Mouse (Mus musculus) lung, postnatal 10 days (tissue): Measurements from ENCODE around the gene Ecel1.

Experiments used
- DNase-seq: peaks from one replicate; pipeline ENCODE4 v3.0.0; 2021

Ecel1 gene

DNA sequence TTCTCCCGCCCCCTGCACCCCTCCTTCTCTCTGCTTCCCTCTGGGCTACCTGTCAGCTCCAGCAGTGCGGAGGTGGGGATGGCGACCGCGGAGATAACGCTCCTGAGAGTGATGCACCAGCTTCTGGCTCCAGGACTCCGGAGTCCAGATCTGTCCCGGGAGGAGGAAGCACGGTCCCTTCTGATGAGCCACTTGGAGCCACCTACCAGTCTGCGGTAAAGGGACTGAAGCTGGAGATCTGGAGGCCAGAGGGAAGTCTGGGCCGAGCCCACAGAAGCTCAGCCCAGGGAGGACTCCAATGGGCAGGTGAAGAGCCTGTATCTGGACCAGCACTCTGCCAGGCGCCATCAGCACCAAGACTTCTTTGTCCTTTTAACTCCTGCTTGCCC, at the start of gene Ecel1:
Gene Ecel1 (minus strand): TSS at position 323 of the 389 bp plus-strand sequence.
- DNase-seq: no peak

DNA sequence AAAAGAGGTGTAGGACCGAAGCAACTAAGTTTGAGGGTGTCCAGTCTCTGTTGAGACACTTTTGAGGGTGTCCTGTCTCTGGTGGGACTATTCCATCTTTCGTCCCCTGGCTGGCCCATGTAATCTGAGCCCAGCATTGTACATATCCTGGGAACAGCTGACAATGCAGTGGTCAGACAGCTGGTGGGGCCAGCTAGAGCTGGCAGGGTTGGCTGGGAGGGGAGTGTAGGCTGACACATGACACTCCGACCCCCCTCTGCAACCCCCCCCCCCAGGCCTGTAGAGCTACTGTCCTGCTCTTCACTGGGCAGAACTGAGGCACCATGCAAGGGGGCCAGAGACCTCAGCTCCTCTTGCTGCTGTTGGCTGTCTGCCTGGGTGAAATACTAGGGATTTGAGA, 49.2 kb upstream of the Ecel1 start:
- peak; percentile 22 for DNase-seq

DNA sequence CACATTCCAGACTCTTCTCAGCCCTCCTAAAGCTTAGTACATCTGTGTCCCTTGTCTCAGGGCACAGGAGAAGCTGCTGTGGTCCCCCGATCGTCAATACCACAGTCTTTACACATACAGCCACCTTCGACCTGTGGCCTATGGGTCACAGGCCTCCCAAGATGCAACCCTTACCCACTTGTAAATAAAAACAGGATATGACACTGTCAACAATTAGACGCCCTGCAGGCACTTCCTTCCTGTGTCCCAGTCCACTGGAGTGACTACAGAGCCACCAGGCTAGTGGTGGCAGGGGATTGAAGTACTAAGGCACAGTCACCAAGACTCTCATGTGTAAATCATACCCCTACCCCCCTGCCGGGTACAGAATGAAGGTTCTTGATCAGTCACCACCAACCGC, 48.7 kb upstream of the Ecel1 start:
- no peak for DNase-seq

DNA sequence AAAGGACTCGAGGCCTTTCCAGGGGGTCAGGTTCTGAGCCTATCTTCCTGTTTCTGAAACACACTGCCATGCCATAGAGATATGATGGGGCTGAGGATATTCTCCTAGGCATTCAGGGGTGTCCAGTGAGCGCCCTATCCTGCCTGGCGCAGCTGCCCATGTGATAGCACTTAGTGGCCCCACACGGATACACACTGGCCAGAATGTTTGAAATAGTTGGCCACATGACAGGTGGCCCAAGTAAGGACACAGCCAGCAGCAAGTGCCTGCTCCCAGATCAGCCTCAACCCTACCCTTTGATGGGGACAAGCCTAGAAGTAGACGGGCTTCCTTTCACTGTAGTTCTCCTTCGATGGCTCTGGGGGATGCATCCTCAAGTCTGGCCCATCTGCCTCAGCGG, 48.1 kb upstream of the Ecel1 start, which contains the start of gene Chrng:
Gene Chrng (plus strand): TSS at position 193 of the 400 bp plus-strand sequence.
- DNase-seq: no peak

DNA sequence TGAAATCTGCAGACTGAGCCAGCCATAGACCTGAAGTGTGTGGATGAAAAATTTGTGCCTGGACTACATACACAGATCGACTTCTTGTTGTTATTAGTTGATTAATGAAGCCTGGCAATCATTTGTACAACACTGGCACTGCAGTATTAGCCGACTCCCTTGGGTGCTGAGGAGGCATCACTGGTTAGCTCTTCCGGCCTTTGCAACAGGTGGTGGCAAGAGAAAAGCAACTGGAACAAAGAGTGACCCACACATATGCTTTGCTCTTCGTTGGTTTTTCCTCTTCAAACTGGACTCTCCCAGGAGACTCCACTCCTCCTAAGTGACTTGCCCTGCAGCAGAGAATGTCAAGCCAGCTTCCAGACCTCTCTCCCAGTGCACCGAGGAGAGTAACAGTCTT, 47.5 kb upstream of the Ecel1 start:
- DNase-seq: no peak

DNA sequence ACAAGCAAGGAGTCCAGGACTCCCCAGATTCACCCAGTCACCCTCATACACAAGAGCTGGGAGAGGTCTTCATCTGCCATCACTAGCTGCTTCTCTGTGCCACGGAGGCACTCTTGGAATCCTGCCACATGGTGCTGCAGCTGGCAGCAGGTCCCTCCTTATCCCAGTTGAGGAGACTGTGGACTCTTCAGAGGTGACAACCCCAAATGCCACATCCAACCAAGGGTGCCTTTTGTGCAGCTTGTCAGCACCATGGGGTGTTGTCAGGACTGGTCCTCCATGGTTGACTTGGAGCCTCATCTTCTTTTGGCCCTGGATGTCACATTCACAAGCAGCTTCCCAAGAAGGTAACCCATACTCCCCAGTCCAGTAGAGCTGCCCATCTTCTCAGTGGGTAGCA, 45.5 kb upstream of the Ecel1 start:
- no peak for DNase-seq

DNA sequence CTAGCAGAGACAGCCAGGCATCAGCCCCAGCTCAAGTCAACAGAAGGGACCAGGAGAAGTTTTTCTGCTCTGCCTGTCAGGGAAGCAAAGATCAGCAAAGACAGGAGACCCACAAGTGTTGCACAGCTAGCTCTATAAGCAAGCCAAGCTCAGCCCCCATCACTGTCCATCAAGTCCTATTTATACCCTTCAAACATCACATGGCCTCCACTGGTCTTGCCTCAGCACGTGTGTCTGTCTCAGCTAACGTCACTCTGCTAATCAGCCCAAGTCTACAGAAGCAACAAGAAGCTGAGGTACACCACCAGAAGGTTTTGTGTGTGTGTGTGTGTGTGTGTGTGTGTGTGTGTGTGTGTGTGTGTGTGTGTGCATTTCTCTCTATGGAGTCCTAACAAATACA, 44.5 kb upstream of the Ecel1 start:
- DNase-seq: no peak

DNA sequence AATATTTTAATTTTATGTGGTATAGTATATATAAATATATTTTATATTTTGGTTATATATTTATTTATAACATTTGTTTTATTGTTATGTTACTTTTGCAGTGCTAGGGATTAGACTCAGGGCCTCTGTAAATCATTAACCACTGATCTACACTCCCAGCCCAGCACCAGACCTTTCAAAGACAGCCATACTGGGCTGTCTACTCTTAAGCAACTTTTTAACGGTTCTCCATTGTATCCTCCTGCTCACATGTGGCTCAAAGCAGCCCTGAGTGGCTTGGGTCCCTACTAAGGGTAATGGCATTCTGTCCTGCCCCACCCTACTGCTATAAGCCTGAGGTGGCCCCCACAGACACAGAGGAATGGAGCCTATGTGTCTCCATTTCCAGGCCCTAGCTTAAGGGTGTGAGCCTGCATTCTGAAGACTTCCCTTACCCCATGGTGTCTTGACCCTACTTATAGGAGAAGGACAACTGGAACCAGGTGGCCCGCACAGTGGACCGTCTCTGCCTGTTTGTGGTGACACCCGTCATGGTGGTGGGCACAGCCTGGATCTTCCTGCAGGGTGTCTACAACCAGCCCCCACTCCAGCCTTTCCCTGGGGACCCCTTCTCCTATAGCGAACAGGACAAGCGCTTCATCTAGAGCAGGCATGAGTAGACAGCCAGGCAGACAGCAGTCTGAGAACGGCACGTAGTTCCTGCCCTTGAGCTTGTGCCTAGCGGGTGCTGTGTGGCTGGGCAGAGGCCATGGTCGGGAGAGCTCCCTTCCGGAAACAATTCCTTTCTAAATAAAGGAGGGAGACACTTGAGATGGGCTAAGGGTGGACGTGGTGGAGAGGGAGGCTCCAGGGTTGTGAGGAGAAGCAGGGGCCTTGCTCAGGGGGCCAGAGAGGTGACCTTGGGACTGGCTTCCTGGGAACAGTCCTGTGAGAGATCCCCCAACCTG, 42.1 kb upstream of the Ecel1 start:
- no peak for DNase-seq

DNA sequence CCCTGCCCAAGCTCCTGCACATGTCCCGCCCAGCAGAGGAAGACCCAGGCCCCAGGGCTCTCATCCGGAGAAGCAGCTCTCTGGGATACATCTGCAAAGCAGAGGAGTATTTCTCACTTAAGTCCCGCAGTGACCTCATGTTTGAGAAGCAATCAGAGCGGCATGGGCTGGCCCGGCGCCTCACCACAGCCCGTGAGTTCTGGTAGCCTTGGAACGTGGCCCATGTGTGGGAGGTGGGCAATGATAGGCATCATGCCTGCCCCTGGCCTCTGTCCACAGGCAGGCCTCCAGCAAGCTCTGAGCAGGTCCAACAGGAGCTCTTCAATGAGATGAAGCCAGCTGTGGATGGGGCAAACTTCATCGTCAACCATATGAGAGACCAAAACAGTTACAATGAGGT, 41.0 kb upstream of the Ecel1 start:
- DNase-seq: no peak

DNA sequence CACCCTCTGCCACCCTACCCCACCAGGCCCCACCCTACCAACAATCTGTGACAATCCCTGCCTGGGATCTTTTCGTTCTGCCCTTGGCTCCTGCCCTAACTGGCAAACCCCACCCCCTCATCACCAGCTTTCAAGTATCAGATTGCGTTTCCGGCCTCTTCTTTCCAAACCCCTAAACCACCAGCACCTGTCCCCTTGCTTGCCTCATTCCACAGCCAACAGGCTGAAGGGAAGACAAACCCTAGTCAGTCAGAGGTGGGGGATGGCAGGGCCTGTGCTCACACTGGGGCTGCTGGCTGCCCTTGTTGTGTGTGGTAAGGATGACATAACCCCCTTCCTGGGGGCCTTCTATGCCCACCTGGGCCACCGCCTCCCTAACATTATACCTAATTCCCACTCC, 34.1 kb upstream of the Ecel1 start, which contains the start of gene Chrnd:
Gene Chrnd (plus strand): TSS at position 179 of the 400 bp plus-strand sequence.
- no peak for DNase-seq

DNA sequence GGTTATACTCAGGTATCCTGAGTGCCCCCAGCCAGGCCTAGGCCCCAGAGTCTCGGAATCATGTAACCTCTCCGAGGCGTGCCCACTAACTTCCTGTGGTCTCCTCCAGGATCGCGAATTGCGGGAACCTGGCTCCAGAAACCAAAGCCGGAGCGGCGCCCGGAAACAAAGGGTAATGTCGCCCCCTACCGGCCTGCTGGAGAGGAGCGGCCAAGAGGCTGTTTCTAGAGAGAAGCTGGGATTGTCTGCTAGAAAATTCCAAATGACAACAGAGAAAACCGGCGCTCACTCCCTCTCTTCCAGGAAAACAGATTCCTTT, 30.7 kb upstream of the Ecel1 start:
- DNase-seq: peak; percentile 76

DNA sequence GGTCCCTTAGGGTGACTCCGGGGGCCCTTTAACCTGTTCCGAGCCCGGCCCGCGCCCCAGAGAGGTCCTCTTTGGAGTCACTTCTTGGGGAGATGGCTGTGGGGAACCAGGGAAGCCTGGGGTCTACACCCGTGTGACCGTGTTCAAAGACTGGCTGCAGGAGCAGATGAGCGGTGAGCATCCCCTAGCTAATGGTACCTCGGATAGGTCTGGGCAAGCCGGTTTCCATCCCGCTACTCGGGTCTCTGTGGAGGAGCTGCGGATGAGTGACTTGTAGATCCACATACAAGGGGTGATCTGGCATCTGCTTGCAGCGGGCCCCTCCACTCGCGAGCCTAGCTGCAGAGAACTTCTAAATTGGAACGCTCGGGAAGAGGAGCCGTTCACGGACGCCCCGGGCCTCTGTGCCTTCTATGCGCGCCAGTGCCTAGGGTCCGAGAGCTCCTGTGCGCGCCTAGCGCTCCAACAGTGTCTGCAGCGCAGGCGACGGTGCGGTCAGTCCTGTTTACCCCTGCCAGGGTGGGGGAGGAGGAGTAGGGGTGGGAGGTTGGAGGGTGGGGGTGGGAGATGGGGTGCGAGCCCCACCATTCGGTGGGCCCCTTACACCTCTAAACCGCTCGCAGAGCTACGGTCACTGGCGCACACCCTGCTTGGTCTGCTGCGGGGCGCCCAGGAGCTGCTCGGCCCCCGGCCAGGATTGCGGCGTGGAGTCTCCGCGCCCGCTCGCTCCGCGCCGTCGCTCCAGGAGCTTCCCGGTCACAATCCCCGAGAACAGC, 30.1 kb upstream of the Ecel1 start:
- no peak for DNase-seq

DNA sequence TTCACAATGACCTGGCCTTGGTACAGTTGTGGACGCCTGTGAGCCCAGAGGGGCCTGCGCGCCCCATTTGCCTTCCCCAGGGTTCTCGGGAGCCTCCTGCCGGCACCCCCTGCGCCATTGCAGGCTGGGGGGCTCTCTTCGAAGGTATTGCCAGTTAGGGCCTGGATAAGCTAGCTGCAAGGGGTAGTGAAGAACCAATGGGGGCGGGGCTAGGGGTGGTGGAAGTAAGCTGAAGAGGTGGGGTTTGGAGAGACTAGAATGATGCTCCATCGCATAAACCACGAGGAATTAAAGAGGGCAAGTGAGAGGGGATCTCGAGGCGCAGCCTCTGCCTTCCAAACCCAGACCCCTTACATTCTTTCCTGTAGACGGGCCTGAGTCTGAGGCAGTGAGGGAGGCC, 29.2 kb upstream of the Ecel1 start:
- DNase-seq: no peak

DNA sequence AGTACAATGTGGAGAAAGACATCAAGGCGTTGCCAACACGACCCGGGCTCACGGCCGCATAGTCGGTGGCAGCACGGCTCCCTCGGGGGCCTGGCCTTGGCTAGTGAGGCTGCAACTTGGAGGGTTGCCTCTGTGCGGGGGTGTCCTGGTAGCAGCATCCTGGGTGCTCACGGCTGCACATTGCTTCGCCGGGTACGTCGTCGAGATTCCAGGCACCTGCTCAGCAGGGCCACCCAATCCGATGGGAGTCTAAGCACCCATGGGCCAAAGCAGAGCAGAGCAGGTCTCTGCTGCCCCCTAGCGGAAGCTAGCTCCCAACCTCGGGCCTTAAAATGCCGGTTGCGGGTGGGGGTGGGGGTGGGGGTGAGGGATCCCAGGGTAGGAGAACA, 28.4 kb upstream of the Ecel1 start:
- peak; percentile 77 for DNase-seq

DNA sequence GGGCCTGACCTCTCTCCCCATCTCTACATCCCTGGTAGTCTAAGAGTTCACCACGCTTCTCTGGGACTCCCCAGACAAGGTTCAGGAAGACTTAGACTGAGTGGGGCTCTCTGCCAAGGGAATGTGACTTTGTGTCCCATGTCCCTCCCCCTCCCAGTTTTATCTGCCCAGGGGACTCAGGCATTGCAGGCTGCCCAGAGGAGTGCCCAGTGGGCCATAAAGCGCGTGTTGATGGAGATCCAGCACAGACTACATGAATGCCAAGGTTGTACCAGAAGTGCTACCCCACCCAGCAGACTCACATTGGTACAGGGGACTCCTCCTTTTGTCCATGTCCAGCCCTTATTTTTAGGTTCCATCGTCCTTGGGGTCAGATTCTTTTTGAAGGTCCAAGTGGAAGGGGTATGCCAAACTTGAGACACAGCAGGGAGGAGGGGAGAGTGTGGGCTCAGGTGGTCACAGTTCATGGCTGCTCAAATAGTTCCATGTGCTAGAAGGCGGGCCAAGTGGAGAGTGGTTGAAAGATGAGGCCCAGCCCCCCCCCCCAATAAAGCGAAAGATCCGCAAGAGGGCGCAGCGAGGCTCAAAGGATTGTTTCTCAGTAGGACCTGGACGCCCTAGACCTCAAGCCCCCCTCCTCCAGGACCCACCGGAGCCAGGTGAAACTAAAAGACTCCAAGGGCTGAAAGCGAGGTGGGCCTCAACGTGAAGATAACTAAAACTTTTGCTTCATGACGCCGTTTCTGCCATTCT, 27.9 kb upstream of the Ecel1 start:
- no peak for DNase-seq

DNA sequence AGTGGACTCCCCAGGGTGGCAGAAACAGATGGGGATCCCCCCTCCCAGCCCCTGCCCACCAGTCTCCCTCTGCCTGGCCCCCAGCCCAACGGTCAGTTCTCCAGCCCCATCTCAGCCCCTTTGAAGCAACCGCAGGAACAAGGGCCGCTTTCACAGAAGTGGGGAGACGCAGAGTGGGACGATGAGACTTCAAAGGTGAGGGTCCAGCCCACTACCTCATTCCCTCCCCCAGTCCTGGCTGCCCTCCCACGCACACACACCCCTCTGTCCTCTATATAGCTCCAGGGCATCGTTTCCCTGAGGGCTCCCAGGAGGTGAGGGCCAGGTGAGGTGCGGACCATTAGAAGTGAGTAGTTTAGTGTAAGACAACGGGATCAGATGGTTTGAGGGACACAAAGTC, 26.7 kb upstream of the Ecel1 start, which contains the start of gene Prss56:
Gene Prss56 (plus strand): TSS at position 301 of the 400 bp plus-strand sequence.
- no peak for DNase-seq

DNA sequence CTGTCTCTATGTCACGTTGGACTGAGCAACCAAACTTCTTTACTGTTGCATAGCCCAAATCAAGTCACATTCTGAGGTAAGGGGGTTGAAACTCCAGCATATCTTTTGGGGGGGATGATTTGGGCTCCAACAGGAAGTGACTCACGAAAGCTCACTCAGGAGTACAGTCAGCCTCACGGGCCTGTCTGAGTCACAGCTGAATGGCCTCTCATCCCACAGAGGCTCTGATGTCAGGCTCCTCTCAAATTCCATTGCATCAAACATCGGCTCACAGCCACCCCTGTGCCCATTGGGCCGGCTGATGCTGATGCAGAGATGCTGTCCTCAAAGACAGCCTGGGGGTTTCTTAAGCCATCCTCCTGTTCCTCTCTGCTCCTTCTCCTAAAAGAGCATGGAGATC, 24.6 kb upstream of the Ecel1 start:
- DNase-seq: no peak

DNA sequence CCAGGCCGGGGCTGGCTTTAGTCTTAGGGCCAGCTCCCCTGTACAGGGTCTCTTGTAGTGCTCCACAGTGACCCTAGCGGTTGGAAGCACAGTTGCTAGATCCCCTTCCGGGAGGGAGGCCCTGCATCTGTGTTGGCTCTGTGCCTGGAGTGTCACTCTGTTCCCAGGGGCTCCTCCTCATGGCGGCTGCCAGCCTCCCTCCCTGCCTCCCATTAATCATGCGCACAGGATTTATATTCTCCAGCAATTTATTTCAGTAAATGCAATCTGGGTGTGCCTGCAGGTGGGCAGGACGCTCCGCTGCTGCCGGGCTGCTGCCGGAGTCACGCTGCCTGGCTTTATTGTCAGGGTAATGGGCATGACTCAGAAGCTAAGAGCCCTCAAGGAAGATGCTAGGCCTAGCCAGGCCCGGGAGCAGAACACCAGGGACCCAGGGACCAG, 19.6 kb upstream of the Ecel1 start:
- DNase-seq: peak; percentile 86

DNA sequence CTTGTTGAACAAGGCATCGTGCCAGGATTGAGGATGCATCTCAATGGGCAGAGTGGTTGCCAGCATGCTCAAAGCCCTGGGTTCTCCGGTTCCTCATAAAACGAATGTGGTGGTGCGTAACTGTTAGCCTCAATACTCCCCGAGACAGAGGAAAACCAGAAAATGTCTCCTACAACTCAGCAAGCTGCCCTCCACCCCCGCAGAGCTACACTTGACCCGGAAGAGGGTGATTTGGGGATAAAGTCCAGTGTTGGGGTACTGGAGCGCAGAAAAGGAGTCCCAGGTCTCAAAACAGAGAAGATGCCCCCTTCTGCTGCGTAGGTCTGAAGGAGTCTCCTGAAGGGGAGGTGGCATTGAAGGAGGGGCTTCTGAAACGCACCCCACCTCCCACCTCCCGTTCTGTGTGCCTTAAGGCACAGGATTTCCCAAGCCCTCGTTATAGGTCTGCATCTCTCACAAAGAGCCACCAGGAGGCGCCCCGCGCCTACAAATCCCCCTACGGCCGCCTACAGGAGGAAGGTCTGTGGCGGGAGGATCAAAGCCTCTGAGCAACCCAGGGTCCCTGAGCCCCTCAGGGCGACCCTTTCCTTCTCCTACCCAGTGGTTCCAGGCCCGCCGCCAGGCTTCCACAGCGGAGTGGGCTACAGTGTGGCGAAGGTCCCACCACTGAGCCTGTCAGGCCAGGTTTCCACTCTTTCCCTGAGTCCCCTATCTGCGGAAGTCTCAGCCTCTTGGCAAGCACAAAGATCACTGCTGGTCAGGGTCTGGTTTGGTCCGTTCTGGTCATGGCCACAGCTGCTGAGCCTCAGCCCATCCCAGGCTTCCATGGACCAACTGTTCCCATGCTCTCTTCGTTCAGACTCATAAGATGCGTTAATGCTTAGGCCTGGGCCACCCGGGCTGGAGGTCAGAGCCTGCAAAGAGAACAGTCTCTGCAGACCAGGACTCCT, 18.0 kb upstream of the Ecel1 start:
- DNase-seq: peak; percentile 73

DNA sequence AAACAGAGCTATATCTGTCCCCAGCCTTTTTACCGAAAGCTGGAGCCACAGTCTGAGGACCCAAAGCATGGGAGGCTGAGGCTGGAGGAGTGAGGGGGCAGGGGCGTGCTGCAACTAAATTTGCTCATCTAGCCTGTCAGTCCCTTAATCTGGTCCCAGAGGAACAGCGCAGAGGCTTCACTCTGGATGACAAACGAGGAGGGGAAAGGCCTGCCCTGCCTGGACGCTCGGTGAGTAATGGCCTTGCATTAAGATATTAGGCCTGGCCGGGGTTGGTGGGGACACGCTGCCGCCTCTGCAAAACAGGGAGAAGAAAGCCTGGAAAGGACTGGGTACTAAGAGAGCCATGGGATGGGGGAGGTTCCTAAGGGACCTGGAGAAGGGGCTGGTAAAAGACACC, 16.0 kb upstream of the Ecel1 start:
- DNase-seq: no peak

DNA sequence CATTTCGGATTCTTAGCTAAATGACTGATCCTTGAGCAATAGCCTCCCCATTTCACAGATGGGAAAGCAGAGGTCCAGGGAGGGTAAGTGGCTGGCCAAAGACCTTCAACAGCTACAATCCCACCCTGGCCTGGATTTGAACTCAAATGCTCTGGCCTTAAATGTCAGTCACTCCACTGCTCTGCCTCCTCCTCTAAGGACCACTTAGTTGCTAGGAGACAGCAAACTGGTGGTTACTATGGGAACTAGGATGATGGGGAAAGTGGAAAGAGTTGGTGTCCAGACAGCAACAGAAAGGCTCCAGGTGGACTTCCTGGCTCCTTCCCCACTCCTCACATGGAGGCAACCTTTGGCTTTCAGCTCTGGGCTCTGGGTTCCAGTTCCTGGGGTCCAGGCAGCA, 15.0 kb upstream of the Ecel1 start:
- DNase-seq: no peak

DNA sequence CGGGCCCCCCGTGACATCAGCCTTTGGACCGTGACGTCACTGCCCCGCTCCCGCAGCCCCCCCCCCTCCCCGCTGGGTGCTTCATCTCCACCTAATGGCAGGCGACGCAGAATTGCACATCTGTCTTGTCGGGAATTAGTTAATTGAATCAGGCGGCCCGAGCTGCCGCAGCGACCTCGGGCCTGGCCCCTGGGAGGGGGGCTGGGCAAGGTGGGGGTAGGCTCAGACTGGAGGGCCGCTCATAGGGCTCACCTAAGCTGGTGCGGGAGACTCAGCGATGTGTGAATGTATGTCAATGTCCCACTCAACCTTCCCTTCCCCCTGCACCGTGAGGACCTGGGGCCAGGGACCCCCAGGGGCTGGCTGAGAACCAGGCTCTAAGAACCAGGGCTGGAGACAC, 14.1 kb upstream of the Ecel1 start:
- no peak for DNase-seq
